Mouse (Mus musculus) ES-E14 (cell line): ENCODE measurements around the gene Dock6. TPM values are rescaled to one million over a fixed set of nuclear protein-coding genes. Genes with fewer than 3 reads are reported as not detected.
"Not testable (repeated sequence)": the region's sequence is repeated elsewhere in the genome, so short reads cannot be mapped to it uniquely, and the experiment has no call there.

Experiments used
- DNase-seq: peaks from one replicate; pipeline ENCODE4 v3.0.0-alpha.2; 2013; ENCODE audit warnings: low read depth, low spot score
- H3K27ac ChIP-seq: 2 replicates; pipeline ENCODE4 v1.5.1; 2012; ENCODE audit warnings: low read depth, mild to moderate bottlenecking, low read length, moderate library complexity, mixed read lengths; ENCODE audit not compliant: poor library complexity, insufficient read depth, severe bottlenecking
- H3K36me3 ChIP-seq: 2 replicates; pipeline ENCODE4 v1.6.1; 2012; ENCODE audit warnings: mild to moderate bottlenecking, low read length, moderate library complexity, mixed read lengths; ENCODE audit not compliant: control insufficient read depth, poor library complexity, insufficient read depth, severe bottlenecking
- H3K4me1 ChIP-seq, 2 experiments: fragments of 150-350 bp in 1 of 2; sonication (generic) in 1 of 2; 2 replicates each; pipeline ENCODE4 v1.6.1; 2012; ENCODE audit warnings: low read length in 2 of 2, mild to moderate bottlenecking in 1 of 2, mixed read lengths in 1 of 2; ENCODE audit not compliant: control insufficient read depth in 2 of 2, insufficient read depth in 2 of 2, poor library complexity in 1 of 2
- H3K4me3 ChIP-seq, 2 experiments: fragments of 150-350 bp in 1 of 2; sonication (generic) in 1 of 2; 2 replicates each; pipeline ENCODE4 v1.5.1; 2012; ENCODE audit warnings: low read length in 2 of 2, low read depth in 1 of 2, mild to moderate bottlenecking in 1 of 2, mixed read lengths in 1 of 2; ENCODE audit not compliant: insufficient read depth in 1 of 2, poor library complexity in 1 of 2, severe bottlenecking in 1 of 2
- H3K9ac ChIP-seq: 2 replicates; pipeline ENCODE4 v1.6.1; 2012; ENCODE audit warnings: low read depth, mild to moderate bottlenecking, low read length, mixed read lengths; ENCODE audit not compliant: poor library complexity, insufficient read depth, severe bottlenecking
- H3K9me3 ChIP-seq: fragments of 150-350 bp; sonication (generic); 2 replicates; pipeline ENCODE4 v1.6.1; 2012; ENCODE audit warnings: low read depth, mild to moderate bottlenecking, low read length; ENCODE audit not compliant: control insufficient read depth, insufficient read depth
- CHD2 ChIP-seq: IDR thresholded peaks from 2 replicates; pipeline ENCODE4 v1.6.1; 2014; ENCODE audit warnings: mild to moderate bottlenecking, low read depth, low read length, inconsistent platforms
- HCFC1 ChIP-seq: IDR thresholded peaks from 2 replicates; pipeline ENCODE4 v1.6.1; 2012; ENCODE audit warnings: low read length, inconsistent platforms, borderline replicate concordance; ENCODE audit not compliant: insufficient read depth
- MAFK ChIP-seq: IDR thresholded peaks from 2 replicates; pipeline ENCODE4 v1.6.1; 2014; ENCODE audit warnings: mild to moderate bottlenecking, low read depth, low read length, inconsistent platforms; ENCODE audit not compliant: insufficient read depth
- ZC3H11A ChIP-seq: IDR thresholded peaks from 2 replicates; pipeline ENCODE4 v1.6.1; 2012; ENCODE audit warnings: low read depth, mild to moderate bottlenecking, inconsistent platforms, low read length, borderline replicate concordance
- ZNF384 ChIP-seq: IDR thresholded peaks from 2 replicates; pipeline ENCODE4 v1.6.1; 2012; ENCODE audit warnings: low read depth, low read length, inconsistent platforms
- in situ Hi-C, 2 experiments: fragments of 600-800 bp; cut with MboI; formaldehyde crosslinking; loops; one replicate each; pipeline ENCODE4 v1.15.1; 2025; ENCODE audit warnings: low sequenced_read_pairs in 2 of 2, inconsistent platforms in 1 of 2; ENCODE audit not compliant: unreplicated experiment in 2 of 2
- total RNA-seq: library from RNA; depleted of rRNA; stranded (reverse); fragments of 300-350 nt; gene quantifications from 2 replicates; pipeline ENCODE4 v1.2.3, GENCODE M21; 2012

Dock6 gene
- total RNA-seq, 1 experiment: 45.4 TPM

DNA sequence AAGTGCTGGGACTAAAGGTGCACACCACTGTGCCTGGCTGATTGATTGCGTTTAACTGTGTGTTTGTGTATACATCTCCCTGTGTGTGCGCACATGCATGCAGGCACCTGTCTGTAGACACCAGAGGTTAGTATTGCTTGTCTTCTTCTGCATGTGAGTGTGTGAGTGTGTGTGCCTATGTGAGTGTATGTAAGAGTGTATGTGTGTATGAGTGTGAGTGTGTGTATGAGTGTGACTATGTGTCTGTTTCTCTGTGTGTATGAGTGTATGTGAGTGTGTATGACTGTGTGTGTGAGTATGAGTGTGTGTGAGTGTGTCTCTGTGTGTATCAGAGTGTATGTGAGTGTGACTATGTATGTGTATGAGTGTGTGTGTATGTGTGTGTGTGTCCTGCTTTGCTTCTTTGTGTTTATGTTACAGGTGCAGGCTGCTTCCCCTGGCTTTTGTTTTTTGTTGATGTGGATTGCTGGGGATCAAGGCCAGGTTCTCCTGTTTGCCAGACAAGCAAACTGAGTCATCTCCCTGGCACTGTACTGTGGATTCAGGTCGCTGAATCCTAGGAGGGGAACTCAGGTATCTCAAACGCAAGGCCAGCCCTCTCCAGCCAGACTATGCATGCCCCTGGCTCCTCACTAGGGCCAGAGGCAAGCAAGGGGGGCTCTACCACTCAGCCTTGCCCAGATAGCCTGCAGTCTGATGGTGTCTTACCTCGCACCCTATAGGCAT, 13.4 kb upstream of the Dock6 start:
- H3K9me3 ChIP-seq: no peaks in the 10 kb centered on the region
- DNase-seq: no peak
- peak overlapping the region; percentile 23; the same call in 1 of the 2 replicates for H3K9ac ChIP-seq
- H3K27ac ChIP-seq: 0 out of 2 replicates have a peak overlapping the region, but pooled peaks have one; percentile 35
- in situ Hi-C loops: no loop called here
- peaks cover 0 to 23% of the 10 kb centered on the region in 2 experiments; a peak in 2 of 4 replicates for H3K4me1 ChIP-seq
- no peaks in the 10 kb centered on the region for H3K36me3 ChIP-seq
- H3K4me3 ChIP-seq: no peak overlapping the region
- TF ChIP-seq MAFK (no peak), HCFC1 (no peak), CHD2 (no peak), ZC3H11A (no peak), ZNF384 (no peak)

DNA sequence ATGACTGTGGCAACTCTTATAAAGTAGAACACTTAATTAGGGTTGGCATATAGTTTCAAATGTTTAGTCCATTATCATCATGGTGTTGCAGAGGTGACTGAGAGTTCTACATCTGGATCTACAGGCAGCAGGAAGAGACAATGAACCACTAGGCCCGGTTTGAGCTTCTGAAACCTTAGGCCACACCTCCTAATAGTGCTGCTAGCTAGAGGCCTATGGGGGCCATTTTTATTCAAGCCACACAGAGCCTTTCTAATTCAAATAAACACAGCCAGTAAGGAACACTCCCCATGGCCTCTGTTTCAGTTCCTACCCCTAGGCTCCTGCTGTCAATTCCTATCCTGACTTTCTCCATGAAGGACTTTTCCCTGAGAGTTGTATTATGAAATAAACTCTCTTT, 9.7 kb upstream of the Dock6 start:
- TF ChIP-seq HCFC1: no peak
- no peak for TF ChIP-seq ZNF384
- no peaks in the 10 kb centered on the region for H3K9me3 ChIP-seq
- peak overlapping the region; percentile 53; the same call in 1 of the 2 replicates for H3K27ac ChIP-seq
- in situ Hi-C loops: no loop called here
- no peak for DNase-seq
- H3K36me3 ChIP-seq: no peaks in the 10 kb centered on the region
- H3K9ac ChIP-seq: no peak overlapping the region
- no peak overlapping the region for H3K4me3 ChIP-seq
- peaks cover 0 to 27% of the 10 kb centered on the region in 2 experiments; a peak in 2 of 4 replicates for H3K4me1 ChIP-seq

DNA sequence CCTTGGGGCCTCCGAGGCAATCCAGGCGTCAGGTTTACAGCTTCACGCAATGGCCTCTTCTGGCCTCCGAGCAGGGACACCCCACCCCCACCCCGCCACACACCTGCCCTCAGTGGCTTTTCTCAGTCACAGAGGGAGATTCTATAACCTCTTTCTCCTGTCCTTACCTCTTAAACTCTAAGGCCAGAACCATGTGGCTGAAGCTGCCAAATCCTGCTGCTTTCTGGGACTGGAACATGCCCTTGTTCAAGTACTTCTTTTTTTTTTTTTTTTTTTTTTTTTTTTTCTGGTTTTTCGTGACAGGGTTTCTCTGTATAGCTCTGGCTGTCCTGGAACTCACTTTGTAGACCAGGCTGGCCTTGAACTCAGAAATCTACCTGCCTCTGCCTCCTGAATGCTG, 7.9 kb upstream of the Dock6 start:
- in situ Hi-C loops, DNase-seq, H3K9me3 ChIP-seq, H3K36me3 ChIP-seq: not testable (repeated sequence)
- Histone ChIP-seq H3K27ac (peak overlapping the region; percentile 91), H3K4me1 (peaks cover 0 to 16% of the 10 kb centered on the region in 2 experiments; a peak in 2 of 4 replicates), H3K4me3 (peak overlapping the region in 1 of 2 experiments; percentile 38; a peak in 3 of 4 replicates), H3K9ac (peak overlapping the region; percentile 35; the same call in 1 of the 2 replicates)
- TF ChIP-seq ZNF384: peak; percentile 83

DNA sequence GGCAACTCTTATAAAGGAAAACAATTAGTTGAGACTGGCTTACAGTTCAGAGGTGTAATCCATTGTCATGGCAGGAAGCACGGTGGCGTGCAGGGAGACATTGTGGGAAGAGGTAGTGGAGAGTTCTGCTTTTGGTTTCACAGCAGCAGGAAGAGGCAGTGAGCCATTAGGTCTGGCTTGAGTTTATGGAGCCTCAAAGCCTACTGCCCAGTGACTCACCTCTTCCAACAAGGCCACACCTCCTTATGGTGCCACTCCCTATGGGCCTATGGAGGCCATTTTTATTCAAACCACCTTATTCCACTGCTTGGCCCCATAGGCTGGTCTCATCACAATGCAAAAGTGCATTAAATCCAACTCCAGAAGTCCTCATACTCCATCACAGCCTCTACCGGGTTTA, 7.2 kb upstream of the Dock6 start:
- peak overlapping the region; percentile 91; the same call in 1 of the 2 replicates for H3K27ac ChIP-seq
- H3K4me1 ChIP-seq: peaks cover 0 to 13% of the 10 kb centered on the region in 2 experiments; a peak in 2 of 4 replicates
- H3K9me3 ChIP-seq: no peaks in the 10 kb centered on the region
- in situ Hi-C loops: no loop called here
- H3K36me3 ChIP-seq: no peaks in the 10 kb centered on the region
- no peak overlapping the region for H3K4me3 ChIP-seq
- TF ChIP-seq CHD2 (no peak), ZC3H11A (no peak), ZNF384 (no peak), HCFC1 (no peak), MAFK (no peak)
- DNase-seq: no peak
- no peak overlapping the region; the same call in 1 of the 2 replicates for H3K9ac ChIP-seq

DNA sequence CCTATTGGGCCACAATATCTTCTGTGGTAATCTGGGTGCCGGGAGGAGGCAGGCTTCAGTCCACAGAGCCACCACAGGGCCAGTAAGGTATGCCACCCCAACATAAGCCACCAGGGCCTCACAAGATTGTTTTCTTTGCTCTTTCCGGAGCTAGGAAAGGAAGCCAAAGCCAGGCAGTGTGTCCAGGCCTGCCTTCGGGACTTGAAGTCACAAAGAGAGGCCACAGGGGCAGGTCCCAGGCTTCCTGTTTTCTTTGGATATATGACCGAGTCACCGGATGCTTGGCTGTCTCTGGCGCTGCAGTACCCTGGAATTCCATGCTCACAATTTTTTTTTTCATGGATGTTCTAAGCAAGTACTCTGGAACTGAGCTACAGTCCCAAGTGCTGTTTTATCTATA, 5.6 kb upstream of the Dock6 start:
- in situ Hi-C loops: no loop called here
- Histone ChIP-seq H3K4me1 (peaks cover 0 to 10% of the 10 kb centered on the region in 2 experiments; a peak in 2 of 4 replicates), H3K36me3 (no peaks in the 10 kb centered on the region), H3K9ac (no peak overlapping the region), H3K9me3 (no peaks in the 10 kb centered on the region), H3K27ac (no peak overlapping the region), H3K4me3 (no peak overlapping the region)
- DNase-seq: no peak
- TF ChIP-seq ZNF384 (no peak), CHD2 (no peak), ZC3H11A (no peak), HCFC1 (no peak)
